Mouse (Mus musculus): ENCODE data around the gene Fpr2.
"Not testable (repeated sequence)": the region's sequence is repeated elsewhere in the genome, so short reads cannot be mapped to it uniquely, and the experiment has no call there.

The Fpr2 gene

GRCm38 (mm10) chr17:17887774-17888248 is at the start of gene Fpr2, which contains the start of gene Fpr3:
Fpr2 (plus strand) TSS chr17:17887824.
Fpr3 (plus strand) TSS chr17:17887852.
- DNase-seq (ENCODE audit: low read depth, low spot score) = no peak

DNA sequence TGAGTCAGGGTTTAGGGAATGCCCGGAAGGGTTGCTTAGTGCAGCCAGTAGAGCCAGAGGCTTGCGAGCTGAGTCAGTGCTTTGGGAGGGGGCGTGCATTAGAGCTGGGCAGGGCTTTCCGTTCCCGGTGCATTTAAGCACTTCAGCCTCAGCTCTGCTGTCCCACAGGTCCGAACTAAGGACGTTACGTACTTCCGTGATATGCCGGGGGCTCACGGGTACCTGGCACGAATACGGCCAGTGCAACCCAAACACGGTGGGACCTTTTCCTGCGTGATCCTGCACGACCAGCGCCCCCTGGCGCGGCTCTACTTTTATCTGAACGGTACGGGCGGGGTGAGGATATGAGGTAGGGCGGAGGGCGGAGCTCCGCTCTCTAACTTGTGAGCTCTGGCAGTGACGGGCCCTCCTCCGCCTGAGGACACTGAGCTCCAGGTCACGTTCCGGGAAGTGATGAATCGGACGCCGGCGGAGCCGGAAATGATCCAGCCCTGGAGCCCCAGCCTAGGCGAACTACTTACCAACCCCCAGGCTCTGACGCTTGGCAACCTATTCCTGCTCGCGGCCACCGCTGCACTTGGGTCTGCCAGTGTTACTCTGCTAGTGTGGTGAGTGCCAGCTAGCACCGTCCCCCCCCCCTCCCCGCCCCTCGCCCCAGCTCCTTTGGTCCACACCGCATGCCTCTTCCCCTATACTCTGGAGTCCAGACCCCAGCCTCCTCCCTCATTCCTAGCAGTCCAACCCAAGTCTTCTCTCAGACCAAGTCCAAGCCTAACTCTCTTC is 49.5 kb upstream of the Fpr2 start:
- peak; percentile 89 for DNase-seq (ENCODE audit: low read depth, low spot score)

DNA sequence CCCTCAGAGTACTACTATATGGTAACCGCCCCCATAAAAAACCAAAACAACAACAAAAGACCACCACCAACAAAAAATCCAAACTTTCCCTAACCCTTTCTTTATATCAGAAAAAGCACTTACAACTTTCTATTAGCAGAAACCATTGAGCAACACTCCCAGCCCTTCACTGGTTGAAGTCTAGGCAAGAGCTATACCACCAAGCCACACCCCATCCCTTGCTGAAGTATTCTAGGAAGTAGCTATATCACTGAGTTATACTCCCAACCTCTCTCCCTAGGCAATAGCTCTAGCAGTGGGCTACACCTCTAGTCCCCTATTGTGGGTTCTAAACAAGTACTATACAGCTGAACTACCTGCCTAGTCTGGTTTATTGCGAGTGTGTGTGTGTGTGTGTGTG is 48.3 kb upstream of the Fpr2 start:
- no peak for DNase-seq (ENCODE audit: low read depth, low spot score)

DNA sequence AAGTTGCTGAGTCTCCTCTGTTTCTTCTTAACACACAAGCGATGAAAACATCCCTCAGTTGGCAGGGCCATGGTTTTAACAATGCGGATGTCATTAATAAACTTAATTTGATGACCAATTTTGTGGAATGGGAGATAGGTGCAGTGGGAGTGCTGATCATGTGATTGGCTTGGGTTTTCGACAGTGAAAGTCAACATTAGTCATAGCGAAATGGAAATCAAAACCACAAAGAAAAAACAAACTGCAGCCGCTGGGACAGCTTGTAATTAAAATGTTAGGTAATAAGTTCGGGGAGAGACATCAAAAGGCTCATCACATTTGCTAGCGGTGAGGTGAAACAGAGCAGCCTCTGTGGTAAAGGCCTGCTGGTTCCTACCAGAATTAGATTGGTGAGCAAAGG is 46.8 kb upstream of the Fpr2 start:
- no peak for DNase-seq (ENCODE audit: low read depth, low spot score)

GRCm38 (mm10) chr17:17843534-17844261 is 43.9 kb upstream of the Fpr2 start:
- no peak for DNase-seq (ENCODE audit: low read depth, low spot score)

GRCm38 (mm10) chr17:17844606-17845005 is 43.0 kb upstream of the Fpr2 start:
- DNase-seq (ENCODE audit: low read depth, low spot score) = not testable (repeated sequence)

- no peak for DNase-seq (ENCODE audit: low read depth, low spot score)
Observed at GRCm38 (mm10) chr17:17845187-17846027, 42.2 kb upstream of the Fpr2 start.

DNA sequence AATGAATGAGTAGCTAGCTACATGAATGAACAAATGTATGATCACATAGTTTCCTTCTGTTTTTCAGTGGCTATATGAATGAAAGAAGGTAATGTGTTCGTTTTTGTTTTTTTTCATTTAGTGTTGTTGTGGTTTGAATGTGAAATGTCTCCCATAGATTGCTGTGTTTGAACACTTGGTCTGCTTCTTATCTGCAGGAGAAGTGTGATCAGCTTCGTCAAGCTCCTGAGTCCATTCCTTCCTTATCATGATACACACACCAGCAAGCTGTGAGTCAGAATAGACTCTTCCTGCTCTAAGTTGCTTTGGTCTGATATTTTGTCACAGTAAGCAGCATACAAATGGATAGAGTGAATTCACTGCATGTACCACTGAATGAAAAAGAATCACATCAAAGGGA is 38.6 kb upstream of the Fpr2 start:
- DNase-seq (ENCODE audit: low read depth, low spot score) = no peak

- DNase-seq (ENCODE audit: low read depth, low spot score) = no peak
Observed at GRCm38 (mm10) chr17:17849906-17850712, 37.5 kb upstream of the Fpr2 start.

GRCm38 (mm10) chr17:17855064-17855838 is 32.4 kb upstream of the Fpr2 start, which contains the start of gene Has1:
Has1 (minus strand) TSS chr17:17855205.
- DNase-seq (ENCODE audit: low read depth, low spot score) = no peak

DNA sequence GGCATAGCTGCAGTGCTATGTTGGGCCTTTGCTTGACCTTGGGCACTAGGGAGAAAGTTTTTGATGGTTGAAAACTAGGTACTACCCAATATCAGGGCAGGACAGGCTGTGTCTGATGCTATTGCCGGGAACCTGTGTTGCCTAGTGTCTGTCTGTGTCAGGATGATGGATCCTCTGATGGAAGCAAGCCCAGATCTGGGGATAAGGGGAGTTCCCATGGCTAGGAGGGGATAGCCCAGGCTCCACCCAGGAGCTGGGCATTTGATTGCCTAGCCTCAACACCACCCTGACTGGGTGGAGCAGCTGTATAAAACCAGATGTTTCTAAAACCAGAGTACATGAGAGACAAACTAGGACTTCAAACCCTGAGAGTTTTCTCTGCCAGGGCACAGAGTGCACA is 31.0 kb upstream of the Fpr2 start:
- DNase-seq (ENCODE audit: low read depth, low spot score) = no peak

GRCm38 (mm10) chr17:17857446-17857845 is 30.2 kb upstream of the Fpr2 start:
- no peak for DNase-seq (ENCODE audit: low read depth, low spot score)

GRCm38 (mm10) chr17:17860110-17860509 is 27.5 kb upstream of the Fpr2 start:
- no peak for DNase-seq (ENCODE audit: low read depth, low spot score)

DNA sequence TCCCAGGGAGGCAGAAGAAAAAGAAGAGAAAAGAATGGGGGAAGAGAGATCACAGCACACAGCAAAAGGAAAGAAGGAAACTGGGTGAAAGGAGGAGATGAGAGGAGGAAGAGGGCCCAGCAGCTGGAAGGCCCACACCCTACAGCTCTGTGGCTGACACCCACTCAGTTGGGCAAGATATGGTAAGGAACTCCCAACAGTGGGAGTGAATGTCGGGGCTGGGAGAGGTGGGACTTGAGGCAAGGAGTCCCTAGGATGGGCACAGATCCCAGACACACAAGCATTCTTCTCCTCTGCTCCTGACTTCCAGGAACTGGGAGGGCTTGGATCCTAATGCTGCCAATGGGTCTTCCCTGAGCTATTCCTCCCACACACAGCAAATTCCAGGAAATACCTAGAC is 25.3 kb upstream of the Fpr2 start:
- no peak for DNase-seq (ENCODE audit: low read depth, low spot score)

DNA sequence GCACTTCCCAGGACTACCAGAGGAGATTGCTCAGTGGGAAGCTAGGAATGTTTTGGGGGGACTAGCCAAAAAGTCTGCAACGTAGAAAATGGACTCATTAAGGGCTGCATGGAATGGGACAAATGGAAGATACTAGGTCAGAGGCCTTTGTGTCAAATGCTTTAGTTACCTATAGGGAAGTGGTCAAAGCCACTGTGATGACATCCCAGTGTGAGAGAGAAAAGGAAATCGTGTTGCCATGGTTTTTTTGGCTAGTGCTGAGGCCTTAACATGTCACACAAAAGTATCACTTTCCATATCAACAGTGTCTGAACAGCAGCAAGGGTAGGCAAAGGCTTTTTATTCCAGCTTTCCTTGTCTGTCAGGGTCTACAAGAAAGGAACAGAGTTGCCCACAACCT is 22.5 kb upstream of the Fpr2 start:
- no peak for DNase-seq (ENCODE audit: low read depth, low spot score)

- no peak for DNase-seq (ENCODE audit: low read depth, low spot score)
Observed at GRCm38 (mm10) chr17:17866801-17867469, 20.7 kb upstream of the Fpr2 start.

- DNase-seq (ENCODE audit: low read depth, low spot score) = no peak
Observed at GRCm38 (mm10) chr17:17870892-17871550, 16.6 kb upstream of the Fpr2 start.

- no peak for DNase-seq (ENCODE audit: low read depth, low spot score)
Observed at GRCm38 (mm10) chr17:17871697-17872096, 15.9 kb upstream of the Fpr2 start.

DNA sequence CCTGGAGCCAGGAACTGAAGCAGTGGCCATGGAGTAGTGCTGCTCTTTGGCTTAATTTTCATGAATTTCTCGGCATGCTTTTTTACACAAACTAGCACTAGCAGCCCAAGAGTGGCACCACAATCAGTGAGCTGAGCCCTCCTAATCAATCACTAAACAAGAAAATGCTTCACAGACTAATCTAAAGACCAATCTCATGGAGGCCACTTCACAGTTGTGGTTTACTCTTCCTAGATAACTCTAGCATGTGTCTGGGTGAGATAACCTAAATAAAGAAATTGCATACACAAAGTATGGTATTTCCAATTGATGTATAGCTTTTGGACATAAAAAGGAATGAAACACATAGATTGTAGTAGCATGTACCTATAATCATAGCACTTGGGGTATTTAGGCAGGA is 8.3 kb upstream of the Fpr2 start:
- DNase-seq (ENCODE audit: low read depth, low spot score) = no peak

Measured in forelimb bud, embryonic 11.5 days (tissue).